12 mouse cellular contexts compared by ENCODE assay signal in genomic region chr8:85408526-85408925, GRCm38 (mm10). TPM values are rescaled to one million over a fixed set of nuclear protein-coding genes. Genes with fewer than 3 reads are reported as not detected.
"Had no signal": no experiment of that assay in that cellular context is flagged by ENCODE, and none has a peak within 500 bp of the region (broad histone marks: within the 10 kb centered on the region; RNA-seq: fewer than 3 reads in every experiment).

No protein-coding gene starts in this region.

- H3K9me3 ChIP-seq: limb, embryonic 13.5 days; liver, embryonic 13.5 days; neural tube, embryonic 13.5 days; stomach, embryonic 15.5 days had no signal

- H3K27ac ChIP-seq: kidney, postnatal 0 days; left cerebral cortex, adult 2 months; limb, embryonic 13.5 days; liver, embryonic 13.5 days; macrophage; neural tube, embryonic 13.5 days; stomach, embryonic 15.5 days had no signal

- H3K4me3 ChIP-seq: left cerebral cortex, adult 2 months; limb, embryonic 13.5 days; liver, embryonic 13.5 days; neural tube, embryonic 13.5 days; stomach, embryonic 15.5 days had no signal

- H3K9ac ChIP-seq: limb, embryonic 13.5 days; liver, embryonic 13.5 days; lung, embryonic 14.5 days; neural tube, embryonic 13.5 days; stomach, embryonic 15.5 days had no signal

- H3K27me3 ChIP-seq: limb, embryonic 13.5 days; liver, embryonic 13.5 days; neural tube, embryonic 13.5 days; stomach, embryonic 15.5 days had no signal

- H3K4me2 ChIP-seq: limb, embryonic 13.5 days; liver, embryonic 13.5 days; lung, embryonic 14.5 days; midbrain, embryonic 11.5 days; neural tube, embryonic 13.5 days; stomach, embryonic 15.5 days had no signal

- H3K36me3 ChIP-seq: neural tube, embryonic 13.5 days; stomach, embryonic 15.5 days had no signal

- DNase-seq: left cerebral cortex, postnatal 4 days; liver, embryonic 13.5 days; right cerebral cortex, postnatal 25 days had no signal

- H3K4me1 ChIP-seq: limb, embryonic 13.5 days; stomach, embryonic 15.5 days had no signal

RNA-seq across cellular contexts. Expression of gene Mylk3, which starts 22.4 kb away (rescaled TPM):
- total RNA-seq: midbrain, postnatal 0 days had no signal
